Mouse (Mus musculus): ENCODE results near the gene Trio.
"Not testable (repeated sequence)": the region's sequence is repeated elsewhere in the genome, so short reads cannot be mapped to it uniquely, and the experiment has no call there.

Trio gene

DNA sequence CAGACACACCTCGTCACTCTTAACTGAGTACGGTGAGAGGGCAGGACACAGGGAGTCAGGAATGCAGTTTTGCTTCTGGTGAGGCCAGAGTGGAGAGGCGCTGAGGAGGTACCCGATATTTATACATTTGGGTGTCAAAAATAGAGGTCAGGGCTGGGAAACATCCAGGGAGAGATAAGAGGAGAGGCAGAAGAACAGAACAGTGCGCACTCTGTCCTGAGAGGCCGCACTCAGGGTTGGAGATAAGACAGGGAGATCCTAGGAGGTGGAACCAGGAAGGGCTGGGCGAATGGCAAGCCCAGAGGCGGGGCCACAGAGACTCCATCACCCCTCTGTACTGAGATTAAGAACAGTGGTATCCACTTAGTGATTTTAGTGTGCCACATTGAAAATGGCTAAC lies 185.1 kb downstream of the Trio start:
- no peak for DNase-seq (ENCODE audit: low spot score in 2 of 2)

DNA sequence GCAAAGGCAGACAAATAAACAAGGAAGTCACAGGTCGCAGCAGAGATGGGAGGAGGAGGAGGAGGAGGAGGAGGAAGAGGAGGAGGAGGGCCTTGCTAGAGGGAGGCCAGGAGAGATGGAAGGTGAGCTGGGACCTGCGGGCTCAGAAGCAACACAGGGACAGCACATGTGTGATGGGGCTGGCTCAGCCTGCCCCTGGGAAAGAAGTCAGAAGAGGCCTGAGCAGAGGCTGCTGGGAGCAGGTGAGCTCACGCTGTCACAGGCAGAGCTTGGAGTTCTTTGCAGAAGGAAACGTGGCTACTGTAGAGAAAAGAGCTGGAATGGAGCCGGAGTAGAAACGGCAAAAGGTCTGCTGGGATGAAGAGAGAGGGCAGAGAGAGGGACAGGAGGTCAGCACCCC lies 185.5 kb downstream of the Trio start:
- no peak for DNase-seq (ENCODE audit: low spot score in 2 of 2)

DNA sequence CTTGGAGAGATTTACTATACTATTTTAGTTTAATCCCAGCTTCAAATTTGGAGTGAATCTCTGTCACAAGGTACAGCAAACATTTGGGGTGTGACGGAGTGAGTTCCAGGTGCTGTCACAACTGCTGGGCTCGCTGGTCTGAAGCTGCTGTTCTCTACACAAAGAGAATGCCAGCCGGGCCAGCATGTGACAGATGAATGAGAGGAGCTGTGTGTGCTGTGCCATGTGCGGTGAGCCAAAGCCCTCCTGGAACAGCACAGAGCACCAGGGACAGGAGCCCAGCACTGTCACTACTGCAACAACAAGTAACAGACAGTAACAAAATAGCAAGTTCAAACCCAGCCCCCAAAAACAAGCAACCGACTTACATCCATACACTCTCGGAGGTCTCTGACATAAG lies 194.0 kb downstream of the Trio start:
- peak in 1 of 2 experiments; percentile 46 for DNase-seq (ENCODE audit: low spot score in 2 of 2)

DNA sequence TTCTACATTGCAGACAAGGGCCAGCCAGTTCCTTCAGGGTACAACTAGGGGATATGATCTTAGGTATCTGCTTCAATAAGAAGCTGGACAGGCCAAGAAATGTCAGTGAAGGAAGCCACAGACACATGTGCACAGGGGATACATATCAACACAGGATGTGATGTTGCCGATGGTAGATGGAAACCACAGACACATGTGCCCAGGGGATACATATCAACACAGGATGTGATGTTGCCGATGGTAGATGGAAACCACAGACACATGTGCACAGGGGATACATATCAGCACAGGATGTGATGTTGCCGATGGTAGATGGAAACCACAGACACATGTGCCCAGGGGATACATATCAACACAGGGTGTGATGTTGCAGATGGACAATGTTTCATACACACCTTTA lies 197.8 kb downstream of the Trio start:
- DNase-seq (ENCODE audit: low spot score in 2 of 2), result not testable (repeated sequence)

DNA sequence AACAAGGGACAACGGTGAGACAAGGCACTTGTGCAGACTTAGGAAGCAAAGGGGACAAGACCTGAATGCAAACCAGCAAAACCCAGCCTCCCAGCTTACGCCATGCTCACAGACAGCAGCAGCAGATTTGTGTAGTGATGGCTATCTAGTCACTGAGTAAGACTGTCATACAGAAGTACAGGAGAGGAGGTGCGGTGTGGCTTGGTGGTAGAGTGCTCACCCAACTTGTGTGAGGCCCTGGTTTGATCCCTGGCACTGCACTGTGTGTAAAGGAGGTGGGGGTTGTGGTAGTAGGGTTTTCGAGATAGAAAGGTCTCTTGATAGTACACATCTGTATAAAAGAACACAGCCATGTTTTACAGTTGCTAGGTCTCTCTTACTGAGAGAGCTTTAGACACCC lies 198.8 kb downstream of the Trio start:
- DNase-seq (ENCODE audit: low spot score in 2 of 2), result no peak

DNA sequence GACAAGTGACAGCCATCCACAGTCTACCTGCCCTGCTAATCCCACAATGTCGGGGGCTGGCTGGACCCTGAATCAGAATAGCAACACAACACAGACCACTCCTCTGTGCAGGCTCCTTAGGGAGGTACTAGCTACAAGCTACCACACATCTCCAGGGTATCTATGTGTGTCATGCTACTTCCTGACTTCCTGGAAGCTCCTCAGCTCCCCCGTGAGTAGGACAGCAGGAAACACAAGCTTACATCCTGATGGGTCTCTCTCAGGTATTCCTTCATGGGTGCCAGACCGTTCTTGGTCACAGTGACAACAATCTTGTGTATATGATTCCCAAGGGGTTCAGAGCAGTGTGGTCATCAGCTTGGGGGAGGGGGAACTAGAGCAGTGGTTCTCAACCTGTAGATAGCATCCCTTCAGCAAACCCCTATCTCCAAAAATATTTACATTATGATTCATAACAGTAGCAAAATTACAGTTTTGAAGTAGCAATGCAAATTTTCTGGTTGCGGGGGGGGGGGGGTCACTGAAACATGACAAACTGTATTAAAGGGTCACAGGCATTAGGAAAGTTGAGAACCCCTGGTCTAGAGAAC lies 199.5 kb downstream of the Trio start:
- DNase-seq (ENCODE audit: low spot score in 2 of 2), result no peak

DNA sequence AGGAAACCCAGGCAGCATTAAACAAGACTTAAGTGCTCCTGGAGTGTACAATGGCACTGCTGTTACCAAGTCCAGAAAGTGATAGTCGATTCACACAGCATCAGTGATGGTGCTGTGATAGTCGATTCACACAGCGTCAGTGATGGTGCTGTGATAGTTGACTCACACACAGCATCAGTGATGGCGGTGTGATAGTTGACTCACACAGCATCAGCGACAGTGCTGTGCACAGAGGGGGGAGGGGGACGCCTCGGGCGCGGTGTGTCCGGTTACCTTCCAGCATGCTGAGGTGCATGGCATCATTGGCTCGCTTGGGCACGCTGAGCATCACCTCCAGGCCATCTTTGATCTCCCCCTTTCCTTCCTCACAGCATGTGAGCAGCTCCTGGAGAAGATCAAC lies 200.3 kb downstream of the Trio start:
- no peak for DNase-seq (ENCODE audit: low spot score in 2 of 2)

DNA sequence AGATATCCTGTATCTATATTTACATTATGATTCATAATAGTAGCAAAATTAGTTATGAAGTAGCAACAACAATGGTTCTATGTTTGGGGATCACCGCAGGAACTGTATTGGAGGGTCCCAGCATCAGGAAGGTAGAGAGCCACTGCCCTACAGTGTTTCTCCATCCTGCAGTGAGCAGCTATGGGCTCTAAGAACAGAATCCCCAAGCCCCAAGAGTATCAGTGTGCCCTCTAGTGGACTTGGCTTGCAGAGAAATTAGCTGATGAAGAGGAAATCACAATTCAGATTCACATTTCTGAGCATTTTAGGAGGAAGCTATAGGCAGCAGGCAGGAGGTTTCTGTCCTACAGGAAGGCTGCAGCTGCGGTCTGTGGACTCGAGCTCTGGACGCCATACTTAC lies 202.1 kb downstream of the Trio start:
- peak in 1 of 2 experiments; percentile 52 for DNase-seq (ENCODE audit: low spot score in 2 of 2)

DNA sequence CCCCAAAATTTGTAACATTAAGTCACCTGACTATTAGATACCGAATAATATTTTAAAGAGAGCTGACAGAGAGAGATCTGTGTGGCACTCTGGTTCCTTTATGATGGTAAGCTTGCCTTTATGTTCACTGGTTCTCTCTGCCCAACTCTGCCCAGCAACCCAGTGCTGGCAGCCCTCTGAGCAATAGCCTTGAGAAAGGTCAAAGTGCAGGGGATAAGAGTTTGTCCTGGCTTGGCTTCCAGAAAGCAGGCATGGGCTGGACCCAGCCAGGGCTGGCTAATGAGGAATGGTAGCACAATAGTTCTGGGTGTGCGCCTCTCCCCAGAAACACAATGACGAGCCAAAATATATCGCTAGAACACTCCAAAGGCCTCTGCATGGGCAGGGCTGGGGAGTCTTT lies 203.2 kb downstream of the Trio start:
- DNase-seq (ENCODE audit: low spot score in 2 of 2), result no peak

DNA sequence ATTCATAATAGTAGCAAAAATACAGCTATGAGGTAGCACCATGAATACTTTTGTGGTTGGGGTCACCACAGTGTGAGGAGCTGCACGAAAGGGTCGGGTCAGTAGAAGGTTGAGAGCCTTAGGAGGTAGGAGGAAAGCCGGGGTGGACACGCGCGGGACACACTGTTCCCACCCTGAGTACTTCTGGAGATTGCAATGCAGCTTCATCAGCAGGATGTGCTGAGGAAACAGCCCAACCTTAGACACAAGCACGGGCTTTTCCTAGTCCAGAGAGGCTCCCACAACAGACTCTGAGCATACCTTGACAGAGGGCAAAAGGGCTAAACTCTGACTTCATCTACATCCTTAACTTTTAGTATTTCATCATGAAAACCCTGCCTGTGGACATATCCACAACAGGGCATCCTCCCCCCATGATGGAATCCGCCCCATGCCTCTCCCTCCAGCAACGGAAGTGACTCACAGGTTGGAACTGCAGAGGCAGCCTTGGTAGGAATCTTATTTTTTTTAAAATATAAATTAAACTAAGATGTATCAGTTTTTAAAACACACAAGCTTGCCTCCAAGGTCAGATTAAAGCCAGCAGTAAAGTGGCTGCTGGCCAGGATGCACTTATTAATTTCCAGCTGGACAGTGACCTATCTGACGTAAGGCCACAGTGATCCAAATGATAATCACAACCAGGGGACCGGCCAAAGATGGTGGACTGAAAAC lies 203.8 kb downstream of the Trio start:
- DNase-seq (ENCODE audit: low spot score in 2 of 2), result no peak

DNA sequence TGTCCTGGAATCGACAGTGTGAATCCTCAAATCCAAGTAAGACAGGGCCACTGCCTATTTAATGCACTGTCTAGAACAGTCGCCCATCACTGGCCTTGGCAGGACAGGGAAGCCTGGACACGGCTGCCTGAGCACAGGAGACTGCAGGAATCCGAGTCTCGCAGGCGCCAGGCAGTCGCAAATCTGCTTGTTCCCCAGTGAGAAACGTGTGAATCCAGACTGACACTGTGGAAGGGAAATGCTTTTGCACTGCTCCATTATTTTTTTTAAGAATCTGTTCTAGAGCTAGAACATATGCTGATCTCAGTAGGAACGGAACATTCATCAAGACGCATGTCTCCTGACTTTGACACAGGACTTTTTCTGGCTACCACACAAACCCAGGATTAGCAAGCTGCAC lies 208.6 kb downstream of the Trio start:
- DNase-seq (ENCODE audit: low spot score in 2 of 2), result no peak

DNA sequence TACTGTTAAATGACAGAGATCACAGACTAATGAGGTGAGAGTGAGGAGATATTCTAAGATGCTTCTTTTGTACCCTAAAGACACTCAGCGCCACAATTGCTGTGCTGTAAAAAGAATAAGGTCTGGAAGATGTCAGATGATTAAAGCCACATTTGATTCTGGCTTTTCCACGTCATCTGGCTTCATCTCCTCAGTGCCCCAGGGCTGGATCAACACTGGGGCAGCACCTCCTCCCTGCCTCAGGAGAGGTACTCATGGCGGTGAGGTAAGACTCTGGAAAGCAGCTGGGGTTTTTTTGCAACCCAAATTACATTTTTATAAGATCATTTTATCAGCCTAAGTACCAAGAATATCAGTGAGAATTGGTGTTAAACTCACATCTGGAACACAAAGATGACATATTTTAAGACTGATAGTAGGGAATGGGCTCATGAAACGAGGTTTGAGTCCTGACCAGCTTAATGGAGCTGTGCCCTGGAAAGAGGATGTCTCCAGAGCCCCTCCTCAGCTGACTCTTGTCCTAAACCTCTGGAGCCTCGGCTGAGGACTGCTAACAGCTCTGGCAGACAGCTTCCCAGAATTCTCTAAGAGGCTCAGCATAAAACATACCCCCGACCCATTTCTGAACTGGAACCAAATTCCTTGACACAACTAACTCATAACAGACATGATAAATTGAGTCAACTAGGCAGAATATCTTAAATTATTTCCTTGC lies 210.8 kb downstream of the Trio start:
- DNase-seq (ENCODE audit: low spot score in 2 of 2), result no peak

DNA sequence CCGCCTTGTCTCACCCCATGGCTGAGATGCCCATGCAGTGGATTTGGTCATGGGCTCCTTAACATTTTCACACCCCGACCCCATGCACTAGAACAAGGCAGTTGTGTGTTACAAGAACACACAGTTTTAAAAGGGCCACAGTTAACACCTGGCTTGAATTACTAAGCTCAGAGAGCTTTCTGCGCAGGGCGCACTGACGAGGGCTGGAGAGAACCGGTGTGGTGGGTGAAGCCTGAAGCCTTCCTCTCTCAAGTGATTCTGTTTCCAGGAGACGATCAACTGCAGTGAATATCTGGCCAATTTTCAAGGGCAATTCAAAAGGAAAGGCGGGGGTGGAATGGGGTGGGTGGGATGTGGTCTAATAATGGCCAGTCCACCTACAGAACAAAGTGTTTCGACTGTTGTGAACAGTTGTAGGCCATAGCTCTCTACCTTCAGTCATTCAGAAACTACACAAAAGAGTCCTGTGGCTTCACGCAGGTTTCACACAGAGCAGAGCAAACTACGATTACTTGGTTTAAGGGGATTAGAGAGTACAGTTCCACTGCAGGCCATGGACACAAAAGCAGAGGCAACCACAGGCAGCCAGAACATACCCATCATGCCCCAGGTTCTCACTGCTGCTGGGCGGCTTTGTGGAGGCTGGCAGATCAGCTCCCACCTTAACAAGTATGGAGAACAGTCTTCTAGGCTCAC lies 214.7 kb downstream of the Trio start:
- DNase-seq (ENCODE audit: low spot score in 2 of 2), result no peak

DNA sequence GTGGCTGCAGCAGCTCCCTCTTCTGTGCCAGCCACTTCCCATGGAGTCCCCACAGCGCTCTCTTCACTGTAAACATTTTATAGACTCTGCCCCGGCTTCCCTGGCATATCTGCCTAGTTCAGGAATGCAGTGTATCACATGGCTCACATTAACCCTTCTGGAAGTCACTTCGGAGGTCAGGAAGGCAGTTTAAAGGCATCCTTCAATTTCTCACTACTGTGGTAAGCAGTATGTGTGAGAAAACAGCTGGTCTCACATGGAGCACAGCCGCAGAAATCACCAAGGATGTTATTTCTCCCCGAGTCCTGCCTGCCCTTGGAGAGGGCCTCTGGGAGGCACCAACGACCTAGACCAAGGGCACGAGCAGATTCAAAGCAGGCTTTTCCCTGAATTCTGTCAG lies 215.4 kb downstream of the Trio start:
- no peak for DNase-seq (ENCODE audit: low spot score in 2 of 2)

DNA sequence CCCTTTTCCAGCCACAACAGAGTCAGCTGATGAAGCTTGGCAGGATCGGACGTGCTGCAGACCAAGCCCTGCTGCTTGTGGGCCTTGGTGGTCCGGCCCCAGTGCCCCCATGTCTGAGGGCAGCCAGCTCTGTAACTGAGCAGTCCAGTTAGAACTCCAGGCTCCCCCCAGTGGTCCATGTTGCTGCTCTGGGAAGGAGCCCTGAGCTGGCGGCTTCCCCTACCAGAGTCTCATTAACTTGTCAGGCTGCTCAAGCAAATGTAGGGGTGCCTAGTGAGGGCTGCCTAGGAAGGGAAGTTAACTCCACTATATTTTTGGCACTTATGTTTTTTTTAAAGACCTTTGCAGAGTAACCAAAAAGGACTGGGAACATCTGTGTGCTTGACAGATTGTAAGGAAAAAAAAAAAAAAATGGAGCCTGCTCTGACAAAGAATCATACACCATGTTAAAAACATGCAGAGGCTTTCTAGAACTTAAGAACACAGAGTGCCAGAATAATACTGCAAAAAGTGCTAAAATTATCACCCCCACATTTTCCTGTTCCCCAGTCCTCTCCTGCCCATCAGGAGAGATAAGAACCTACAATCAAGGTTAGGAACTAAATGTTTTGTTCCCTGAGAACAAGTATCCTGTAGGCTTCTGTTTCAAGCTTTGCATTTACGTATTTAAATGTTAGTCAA lies 216.9 kb downstream of the Trio start:
- peak; percentile 66 to 67 for DNase-seq (ENCODE audit: low spot score in 2 of 2)

DNA sequence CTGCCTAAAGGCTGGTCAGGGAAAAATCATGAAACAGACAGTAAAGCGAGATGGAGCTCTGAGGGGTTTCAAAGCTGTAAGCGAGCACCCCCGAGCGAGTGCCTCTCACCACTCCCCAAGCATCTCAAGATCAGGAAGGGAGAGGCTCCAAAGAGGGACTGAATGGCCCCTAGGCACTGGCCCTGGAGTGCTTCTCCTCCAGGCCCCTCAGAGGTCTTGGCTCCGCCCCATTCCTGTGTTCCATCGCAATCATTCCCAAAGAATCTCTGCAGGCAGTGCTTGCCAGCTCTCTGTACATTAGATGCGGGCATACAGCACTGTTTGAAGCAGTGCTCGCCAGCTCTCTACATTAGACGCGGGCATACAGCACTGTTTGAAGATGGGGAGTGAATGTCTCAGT lies 219.4 kb downstream of the Trio start:
- DNase-seq (ENCODE audit: low spot score in 2 of 2), result no peak

DNA sequence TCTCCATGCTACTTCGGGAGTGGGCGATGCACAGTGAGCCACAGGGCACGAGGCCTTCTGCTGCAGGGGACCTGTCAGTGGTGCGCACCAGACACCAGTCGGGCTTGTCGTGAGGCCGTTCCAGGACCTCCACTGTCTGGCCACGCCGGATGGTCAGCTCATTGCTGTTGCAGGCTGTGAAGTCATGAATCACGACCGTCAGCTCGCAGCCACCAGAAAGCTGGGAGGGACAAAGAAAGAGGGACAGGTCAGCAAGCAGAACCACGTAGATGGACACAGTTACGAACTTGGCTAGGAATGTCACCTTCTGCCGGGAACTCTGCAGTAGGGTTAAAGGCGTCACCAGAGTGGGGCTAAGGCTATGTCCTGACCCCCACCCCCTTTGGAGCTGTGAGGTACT lies 220.0 kb downstream of the Trio start:
- DNase-seq (ENCODE audit: low spot score in 2 of 2), result no peak

DNA sequence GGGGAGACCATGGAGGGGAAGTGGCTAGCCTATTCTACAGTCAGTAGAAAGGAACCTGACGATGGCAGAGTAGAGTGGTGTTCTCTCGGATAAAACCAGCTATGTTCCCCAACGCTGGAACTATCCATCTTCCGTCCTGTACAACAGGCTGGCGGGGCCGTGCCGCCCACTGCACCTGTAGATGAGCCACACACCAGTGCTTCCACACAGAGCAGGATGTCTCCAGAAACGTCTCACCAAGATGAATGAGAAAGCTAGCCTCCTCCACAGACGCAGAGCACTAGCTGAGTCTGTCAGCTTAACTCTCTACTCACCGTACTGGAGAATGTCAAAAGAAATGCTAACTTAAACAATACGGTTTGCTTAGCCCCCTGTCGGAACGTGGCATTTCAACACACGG lies 221.2 kb downstream of the Trio start:
- DNase-seq (ENCODE audit: low spot score in 2 of 2), result no peak

DNA sequence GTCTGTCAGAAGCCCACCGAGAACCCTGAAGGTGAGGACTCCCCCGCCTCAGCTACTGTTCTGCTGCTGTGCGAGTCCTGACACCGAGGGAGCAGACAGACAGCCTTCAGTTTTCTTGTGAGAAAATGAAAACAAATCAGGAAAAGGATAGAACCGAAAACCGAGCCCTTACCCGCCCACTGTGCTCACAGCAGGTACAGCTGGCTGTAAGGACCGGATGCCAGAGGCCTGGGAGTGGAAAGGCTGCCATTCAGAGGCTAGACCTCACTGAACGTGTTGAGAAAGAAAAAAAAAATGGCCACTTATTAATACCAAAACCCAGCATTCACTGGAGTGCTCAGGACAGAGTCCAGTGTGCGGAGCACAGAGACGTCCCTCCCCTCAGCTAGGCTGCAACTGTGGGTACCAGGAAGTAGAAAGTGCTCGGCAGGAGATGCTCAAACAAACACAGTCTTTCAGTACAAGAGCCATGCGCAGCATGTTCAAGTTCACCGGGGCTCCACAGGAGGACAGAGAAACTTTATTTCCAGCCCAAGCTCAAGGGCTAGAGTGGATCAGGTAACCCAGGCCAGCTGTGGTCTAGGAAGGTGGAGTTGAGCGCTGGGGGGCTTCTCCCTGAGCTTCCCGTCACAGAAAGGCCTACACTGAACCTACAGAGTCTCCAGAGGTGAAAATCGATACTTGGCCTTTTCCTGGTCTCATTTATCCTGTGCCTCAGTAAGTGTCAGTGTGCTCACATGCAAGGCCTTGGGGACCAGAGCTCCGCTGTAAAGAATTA lies 221.9 kb downstream of the Trio start:
- no peak for DNase-seq (ENCODE audit: low spot score in 2 of 2)

DNA sequence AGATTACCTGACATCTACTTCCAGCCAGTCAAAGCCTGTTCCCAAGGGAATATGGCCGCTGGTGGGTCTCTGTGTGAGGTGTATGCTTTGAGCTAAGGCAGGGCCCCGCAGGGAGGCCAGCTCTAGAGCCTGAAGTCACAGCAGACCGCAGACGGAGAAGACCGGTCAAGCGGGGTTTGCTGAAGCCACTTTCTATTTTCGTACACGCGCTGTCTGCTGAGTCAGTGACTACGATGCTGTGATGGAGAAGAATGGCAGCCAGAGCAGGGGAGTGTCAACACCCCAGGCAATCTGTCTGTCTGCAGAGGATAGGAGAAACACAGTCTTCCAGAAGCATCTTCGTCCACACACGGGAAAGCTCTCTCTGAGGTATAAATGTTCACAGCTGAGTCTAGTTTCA lies 223.4 kb downstream of the Trio start:
- no peak for DNase-seq (ENCODE audit: low spot score in 2 of 2)

DNA sequence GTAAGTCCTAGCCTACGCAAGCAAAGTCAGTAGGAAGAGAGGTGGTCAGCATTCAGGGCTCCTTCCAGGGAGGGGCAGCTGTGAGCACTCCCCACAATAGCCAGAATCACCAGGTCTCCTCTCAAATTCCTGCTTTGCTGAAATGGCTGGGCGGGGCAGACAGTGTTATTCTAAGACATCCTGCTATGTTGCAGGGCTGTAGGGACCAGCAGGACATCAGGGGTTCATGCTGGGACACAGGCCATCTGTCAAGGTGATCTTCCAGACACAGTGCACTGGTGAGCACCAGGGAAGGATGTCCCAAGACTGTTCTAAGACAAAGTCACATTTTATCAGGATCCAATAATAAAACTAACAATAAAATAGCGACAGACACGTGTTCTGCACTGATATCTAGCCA lies 224.5 kb downstream of the Trio start:
- no peak for DNase-seq (ENCODE audit: low spot score in 2 of 2)

Data from left cerebral cortex, adult 9 months (tissue).